Mouse (Mus musculus) kidney, adult 8-10 months (tissue): Measurements from ENCODE around the gene Zbtb22.
"Not testable (repeated sequence)": the region's sequence is repeated elsewhere in the genome, so short reads cannot be mapped to it uniquely, and the experiment has no call there.

Experiments used
- DNase-seq, 2 experiments: peaks; one replicate each; pipeline ENCODE4 v3.0.0; 2022

Gene Zbtb22

DNA sequence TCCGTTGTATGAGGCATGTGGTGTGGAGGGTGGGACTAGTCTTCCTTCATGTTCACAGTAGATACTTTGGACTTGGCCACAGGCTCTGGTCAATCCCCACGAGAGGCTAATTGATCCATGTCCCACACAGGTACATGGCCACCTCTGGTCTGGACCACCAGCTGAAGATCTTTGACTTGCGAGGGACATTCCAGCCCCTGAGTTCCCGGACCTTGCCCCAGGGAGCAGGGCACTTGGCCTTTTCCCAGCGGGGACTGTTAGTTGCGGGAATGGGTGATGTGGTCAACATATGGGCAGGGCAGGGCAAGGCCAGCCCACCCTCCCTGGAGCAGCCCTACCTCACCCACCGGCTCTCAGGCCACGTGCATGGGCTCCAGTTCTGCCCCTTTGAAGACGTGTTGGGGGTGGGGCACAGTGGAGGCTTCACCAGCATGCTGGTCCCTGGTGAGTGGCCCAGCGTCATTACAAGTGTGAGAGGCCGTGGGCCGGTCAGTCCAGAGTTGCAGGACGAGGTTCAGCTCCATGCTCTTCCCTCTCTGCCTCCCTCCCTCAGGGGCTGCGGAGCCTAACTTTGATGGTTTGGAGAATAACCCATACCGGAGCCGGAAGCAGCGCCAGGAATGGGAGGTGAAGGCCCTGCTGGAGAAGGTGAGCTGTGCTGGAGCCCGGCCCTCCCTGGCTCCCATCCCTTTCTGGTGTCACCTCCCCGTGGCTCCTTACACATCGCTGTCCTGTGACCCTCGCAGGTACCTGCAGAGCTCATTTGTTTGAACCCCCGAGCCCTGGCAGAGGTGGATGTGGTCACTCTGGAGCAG lies 32.6 kb downstream of the Zbtb22 start:
- no peak for DNase-seq

GRCm38 (mm10) chr17:33948905-33949537 lies 33.3 kb downstream of the Zbtb22 start:
- DNase-seq = no peak

DNA sequence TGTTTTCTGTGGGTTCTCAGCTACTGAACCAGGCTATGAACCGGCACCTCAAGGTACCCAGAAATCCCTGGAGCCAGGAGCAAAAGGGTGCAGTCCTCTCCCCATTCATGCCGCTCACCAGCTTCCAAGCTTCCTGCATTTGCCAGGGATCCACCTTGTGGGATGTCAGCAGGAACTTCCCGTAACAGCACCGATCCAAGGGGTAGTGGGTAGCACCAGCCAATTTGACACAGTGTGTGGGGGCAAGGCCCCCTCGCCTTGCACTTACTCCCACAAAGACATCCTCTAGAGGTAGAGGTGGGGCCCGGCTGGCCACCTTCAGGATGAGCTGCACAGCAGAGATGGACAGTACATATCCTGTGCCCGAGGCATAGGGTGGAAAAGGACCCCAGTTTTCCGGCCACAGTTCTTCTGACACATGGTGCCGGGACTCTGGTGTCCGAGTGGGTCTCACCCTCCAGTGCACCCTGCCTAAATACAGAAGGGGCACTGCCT lies 34.5 kb downstream of the Zbtb22 start:
- DNase-seq = no peak

DNA sequence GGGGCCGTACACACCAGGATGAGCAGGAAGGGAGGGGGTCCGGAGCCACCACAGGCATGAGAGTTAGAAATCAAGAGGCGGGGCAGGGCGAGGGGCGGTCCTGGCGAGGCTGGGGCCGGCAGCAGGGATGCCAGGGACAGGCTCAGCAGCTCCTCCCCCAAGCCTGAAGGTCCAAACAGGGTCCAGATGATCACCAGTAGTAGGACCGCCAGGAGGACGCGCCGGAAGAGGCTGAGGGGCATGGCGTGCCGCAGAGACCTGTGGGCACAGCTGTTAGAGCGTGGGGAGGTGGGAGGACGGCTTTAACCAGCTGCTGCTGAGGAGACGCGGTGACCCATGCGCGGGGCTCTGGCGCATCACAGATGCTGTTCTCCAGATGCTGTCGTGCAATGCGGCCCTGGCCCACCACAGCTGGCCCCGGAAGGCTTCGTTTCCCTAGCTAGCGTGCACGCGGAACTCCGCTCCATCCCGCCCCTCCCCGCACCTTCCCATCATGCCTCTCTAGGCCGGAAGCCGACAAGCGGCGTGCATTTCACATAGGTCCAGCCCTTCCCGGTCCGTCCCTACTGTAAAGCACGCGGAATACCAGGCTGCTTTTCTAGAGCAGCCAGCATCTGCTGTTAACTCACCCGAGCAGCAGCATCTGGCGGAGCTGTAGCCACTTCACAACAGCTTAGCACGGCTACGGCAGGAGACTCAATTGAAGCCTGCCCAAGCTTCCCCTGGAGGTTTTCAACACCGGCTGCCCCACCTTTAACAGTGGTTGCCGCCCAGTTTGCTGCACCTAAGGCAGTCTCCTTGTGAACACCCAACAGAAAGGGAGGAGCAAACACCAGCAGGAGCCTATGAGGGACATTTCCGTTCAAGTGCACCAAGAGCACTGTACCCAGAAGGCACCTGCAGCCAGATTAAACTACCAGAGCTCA lies 35.6 kb downstream of the Zbtb22 start, which contains the start of gene B3galt4:
Gene B3galt4 (minus strand): TSS at position 468 of the 926 bp plus-strand sequence.
- peak; percentile 65 to 67 for DNase-seq

- not testable (repeated sequence) for DNase-seq
Measured at GRCm38 (mm10) chr17:33952015-33952414, 36.3 kb downstream of the Zbtb22 start.

GRCm38 (mm10) chr17:33952879-33953278 lies 37.2 kb downstream of the Zbtb22 start:
- no peak for DNase-seq

DNA sequence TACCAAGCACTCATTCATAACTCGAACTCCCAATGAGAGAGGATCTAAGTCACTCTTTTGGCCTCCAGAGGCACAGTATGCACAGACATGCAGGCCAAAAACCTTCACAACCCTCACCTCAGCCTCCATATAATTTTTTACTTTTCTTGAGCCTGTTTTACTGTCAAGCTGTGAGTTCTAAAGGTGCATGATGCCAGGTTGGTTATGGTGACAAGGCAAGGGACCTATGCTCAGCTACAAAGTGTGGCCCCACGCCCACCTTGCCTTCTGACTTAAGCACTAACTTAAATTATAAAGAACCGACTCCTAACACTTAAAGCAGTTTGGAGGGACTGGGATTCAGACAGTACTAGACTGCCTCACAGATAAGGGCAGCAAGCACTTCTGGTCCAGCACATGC lies 37.6 kb downstream of the Zbtb22 start:
- no peak for DNase-seq

DNA sequence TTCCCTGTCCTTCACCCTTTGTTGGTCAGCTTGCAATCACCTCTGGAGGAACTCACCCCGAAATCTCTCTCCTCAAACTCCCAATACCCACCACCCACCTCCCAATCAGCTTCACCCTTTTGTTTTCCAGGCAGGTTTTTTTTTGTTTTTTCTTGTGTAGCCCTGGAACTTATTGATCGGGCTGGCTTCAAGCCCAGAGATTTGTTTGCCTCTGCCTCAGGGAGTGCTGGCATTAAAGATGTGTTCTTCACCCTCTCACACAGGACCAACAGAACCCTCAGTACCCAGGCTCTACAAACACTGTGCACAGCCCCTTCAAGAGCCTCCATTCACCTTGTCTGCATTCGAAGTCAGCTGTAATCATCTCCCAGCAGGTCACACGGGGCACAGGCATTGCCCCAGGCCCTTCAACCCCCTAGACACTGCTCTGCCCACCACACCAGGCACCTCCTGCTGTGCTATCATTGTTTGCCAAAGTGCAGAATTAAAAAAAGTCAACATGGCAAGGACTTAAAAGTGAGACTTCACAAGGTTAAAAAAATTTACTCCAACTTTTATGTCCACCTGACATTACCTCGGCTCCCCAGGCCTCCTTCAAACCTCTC lies 38.4 kb downstream of the Zbtb22 start:
- no peak for DNase-seq

GRCm38 (mm10) chr17:33954646-33955554 lies 39.2 kb downstream of the Zbtb22 start:
- DNase-seq = peak; percentile 42

DNA sequence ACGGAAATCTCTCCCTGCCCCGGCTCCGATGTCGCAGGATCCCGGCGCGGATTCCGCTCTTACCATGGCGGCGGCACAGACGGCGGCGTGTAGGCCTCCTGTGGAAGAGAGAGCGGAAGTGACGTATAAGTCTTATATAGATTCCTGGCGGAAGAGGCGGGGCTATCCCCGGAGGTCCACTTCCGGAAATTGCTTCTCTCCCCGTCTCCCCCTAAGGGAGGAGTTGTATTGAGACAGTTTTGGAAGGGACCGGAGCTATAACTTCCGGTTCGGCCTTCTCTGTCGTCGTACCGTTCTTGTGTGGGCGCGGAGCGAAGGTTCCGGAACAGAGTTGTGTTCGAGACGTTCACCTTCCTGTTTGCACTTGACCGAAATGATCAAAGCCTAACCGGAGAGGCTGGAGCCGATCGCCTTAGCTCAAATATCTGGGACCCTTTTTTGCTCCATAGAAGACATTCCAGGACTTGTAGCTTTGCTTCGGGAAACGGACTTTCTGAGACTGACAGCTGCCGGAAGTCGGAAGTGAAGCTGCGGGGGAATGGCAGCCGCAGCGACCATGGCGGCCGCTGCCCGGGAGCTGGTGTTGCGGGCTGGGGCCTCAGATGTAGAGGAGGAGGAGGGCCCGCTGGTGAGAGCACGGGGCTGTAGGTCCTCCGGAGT lies 40.0 kb downstream of the Zbtb22 start, which contains the start of the genes Vps52 and Rps18:
Gene Vps52 (plus strand): TSS at position 258 of the 660 bp plus-strand sequence.
Gene Rps18 (minus strand): TSS at position 447 of the 660 bp plus-strand sequence.
- peak; percentile 98 to 99 for DNase-seq

GRCm38 (mm10) chr17:33956336-33956735 lies 40.6 kb downstream of the Zbtb22 start:
- DNase-seq = no peak

- no peak for DNase-seq
Measured at GRCm38 (mm10) chr17:33957493-33957892, 41.8 kb downstream of the Zbtb22 start.

- DNase-seq = no peak
Measured at GRCm38 (mm10) chr17:33958451-33958850, 42.7 kb downstream of the Zbtb22 start.

DNA sequence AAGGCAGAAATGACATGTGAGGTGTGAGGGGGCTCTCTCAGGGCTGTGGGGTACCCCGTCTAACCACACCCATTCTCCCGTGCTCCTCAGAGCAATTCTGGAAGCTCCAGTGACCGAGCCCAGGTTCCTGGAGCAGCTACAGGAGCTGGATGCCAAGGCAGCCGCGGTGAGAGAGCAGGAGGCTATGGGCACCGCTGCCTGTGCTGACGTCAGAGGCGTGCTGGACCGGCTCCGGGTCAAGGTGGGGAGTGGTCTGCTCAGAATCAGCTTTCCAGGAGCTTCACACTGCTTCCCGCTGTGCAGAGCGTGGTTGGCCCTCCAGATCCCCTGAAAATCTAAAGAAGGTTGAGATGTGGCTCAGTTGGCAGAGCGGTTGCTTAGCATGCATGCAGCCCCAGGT lies 43.4 kb downstream of the Zbtb22 start:
- DNase-seq = no peak

DNA sequence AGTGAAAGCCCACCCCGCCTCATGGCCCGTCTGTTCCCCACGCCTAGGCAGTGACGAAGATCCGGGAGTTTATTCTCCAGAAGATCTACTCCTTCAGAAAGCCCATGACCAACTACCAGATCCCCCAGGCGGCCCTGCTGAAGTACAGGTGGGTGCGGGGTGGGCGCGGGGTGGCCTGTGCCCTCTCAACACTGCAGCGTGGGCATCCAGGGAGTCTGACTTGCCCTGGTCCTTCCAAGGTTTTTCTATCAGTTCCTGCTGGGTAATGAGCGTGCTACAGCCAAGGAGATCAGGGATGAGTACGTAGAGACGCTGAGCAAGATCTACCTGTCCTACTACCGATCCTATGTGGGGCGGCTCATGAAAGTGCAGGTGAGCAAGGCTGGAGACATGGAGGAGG lies 44.2 kb downstream of the Zbtb22 start:
- DNase-seq = no peak

DNA sequence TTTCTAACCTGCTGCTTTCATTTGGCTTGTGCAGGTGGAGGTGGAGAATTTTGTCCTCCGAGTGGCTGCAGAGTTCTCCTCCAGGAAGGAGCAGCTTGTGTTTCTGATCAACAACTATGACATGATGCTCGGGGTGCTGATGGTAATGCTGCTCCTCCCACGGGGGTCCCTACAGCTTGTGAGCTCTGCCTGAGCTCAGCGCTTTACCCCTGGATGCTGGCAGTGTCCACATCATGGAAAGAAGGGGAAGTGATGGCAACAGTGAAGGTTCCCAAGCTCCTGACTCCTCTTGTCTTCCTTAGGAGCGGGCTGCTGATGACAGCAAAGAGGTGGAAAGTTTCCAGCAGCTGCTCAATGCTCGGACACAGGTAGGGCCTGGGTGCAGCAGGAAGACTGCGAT lies 47.2 kb downstream of the Zbtb22 start:
- no peak for DNase-seq

- DNase-seq = no peak
Measured at GRCm38 (mm10) chr17:33965082-33965845, 49.6 kb downstream of the Zbtb22 start.

GRCm38 (mm10) chr17:33965846-33966550 lies 50.3 kb downstream of the Zbtb22 start:
- no peak for DNase-seq

GRCm38 (mm10) chr17:33968489-33968888 lies 52.8 kb downstream of the Zbtb22 start:
- peak; percentile 69 to 89 for DNase-seq
